Mouse (Mus musculus) testis, postnatal 14 days (tissue): ENCODE measurements at regions not wholly inside any gene's neighbourhood (a gene's known extent, or its start where the extent isn't known, plus 50 kb on each side); places are given as distances from the start of the nearest gene placed in this dataset.

Experiments used
- DNase-seq: peaks from one replicate; pipeline ENCODE4 v3.0.0; 2021; ENCODE audit warnings: low spot score

GRCm38 (mm10) chr9:31582947-31583346, 118.7 kb upstream of the Tmem45b start:
- DNase-seq: no peak

- no peak for DNase-seq
Observed at GRCm38 (mm10) chr9:31578506-31579173, 114.4 kb upstream of the Tmem45b start.

- DNase-seq: no peak
Observed at GRCm38 (mm10) chr9:31577066-31577465, 112.8 kb upstream of the Tmem45b start.

- DNase-seq: no peak
Observed at GRCm38 (mm10) chr9:31567029-31567428, 102.8 kb upstream of the Tmem45b start.

GRCm38 (mm10) chr9:31566257-31567007, 102.2 kb upstream of the Tmem45b start:
- DNase-seq: no peak

GRCm38 (mm10) chr9:31564996-31565773, 100.9 kb upstream of the Tmem45b start:
- no peak for DNase-seq

GRCm38 (mm10) chr9:31563541-31563940, 99.3 kb upstream of the Tmem45b start:
- DNase-seq: no peak

- DNase-seq: peak; percentile 1
Observed at GRCm38 (mm10) chr9:31560226-31560556, 95.9 kb upstream of the Tmem45b start.

GRCm38 (mm10) chr9:31559506-31560225, 95.4 kb upstream of the Tmem45b start:
- DNase-seq: peak; percentile 65

- DNase-seq: no peak
Observed at GRCm38 (mm10) chr9:31543691-31544052, 79.4 kb upstream of the Tmem45b start.

- DNase-seq: peak; percentile 81
Observed at GRCm38 (mm10) chr9:31542909-31543690, 78.8 kb upstream of the Tmem45b start.

- DNase-seq: no peak
Observed at GRCm38 (mm10) chr9:31541615-31542191, 77.4 kb upstream of the Tmem45b start.

GRCm38 (mm10) chr9:31538458-31539210, 74.4 kb upstream of the Tmem45b start:
- DNase-seq: no peak

- DNase-seq: no peak
Observed at GRCm38 (mm10) chr9:31529021-31529420, 64.8 kb upstream of the Tmem45b start.

- DNase-seq: no peak
Observed at GRCm38 (mm10) chr9:31527216-31527615, 63.0 kb upstream of the Tmem45b start.
